Comparison of ENCODE assay signal across 22 mouse cellular contexts in the genomic region with DNA sequence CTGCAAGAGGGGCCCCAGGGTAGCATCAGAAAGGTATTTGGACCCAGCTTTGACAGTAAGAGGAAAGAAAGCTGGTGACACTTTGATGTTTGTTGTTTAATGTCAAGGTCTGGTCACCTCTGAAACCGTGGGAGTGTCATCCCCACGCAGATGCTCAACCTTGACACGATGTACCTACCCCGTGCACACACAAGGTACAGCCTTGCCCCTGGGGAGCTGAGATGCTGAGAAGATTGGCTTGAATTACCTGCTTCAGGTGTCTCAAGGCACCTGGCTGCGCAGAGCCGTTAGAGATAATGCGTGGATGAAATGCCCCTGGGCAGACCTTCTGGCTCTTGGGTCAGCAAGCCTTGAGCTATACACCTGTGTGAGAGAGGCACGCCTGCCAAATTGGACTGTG. TPM values are rescaled to one million over a fixed set of nuclear protein-coding genes. Genes with fewer than 3 reads are reported as not detected.
A peak's percentile ranks its signal among the peaks of the same experiment; 100 is the strongest.
DNase-seq lines count a peak whose midpoint lies in the region; ATAC-seq lines count a peak whose summit lies in the region.
"Had no signal": no experiment of that assay in that cellular context is flagged by ENCODE, and none has a peak within 500 bp of the region (broad histone marks: within the 10 kb centered on the region; RNA-seq: fewer than 3 reads in every experiment).

No protein-coding gene starts in this region.

- 74% methylated on average over 8 of the region's 8 CpGs for WGBS in liver, embryonic 13.5 days (ENCODE audit: insufficient replicate concordance)

- no peaks in the 10 kb centered on the region for H3K9me3 ChIP-seq in liver, embryonic 13.5 days (replicated peaks)
- H3K9me3 ChIP-seq: G1E had no signal

- no peaks in the 10 kb centered on the region for H3K27me3 ChIP-seq in liver, embryonic 13.5 days
- H3K27me3 ChIP-seq: CH12.LX, Patski had no signal

- DNase-seq in adrenal gland, adult (ENCODE audit: inconsistent age in 2 of 2, low spot score in 1 of 2): peak; percentile 41 to 55
- DNase-seq in adrenal gland, postnatal 25 days: no peak
- peak; percentile 61 for DNase-seq in heart, adult 11 months
- no peak for DNase-seq in heart, postnatal 10 days
- DNase-seq in liver, embryonic 13.5 days: no peak
- no peak for DNase-seq in liver
- DNase-seq in brain, adult 2 months (ENCODE audit: low read depth, low spot score): peak; percentile 35
- no peak for DNase-seq in urinary bladder, postnatal 10 days (ENCODE audit: low spot score)
- DNase-seq: adrenal gland, adult 2 months; adrenal gland, adult 8-10 months; adrenal gland, postnatal 10 days; adrenal gland, postnatal 14 days; adrenal gland, postnatal 36 days; B cell, adult 2 months; cerebellum, adult 11 months; cerebellum, adult 11-12 months; cerebellum, adult 8-10 months had no signal

- H3K27ac ChIP-seq in liver, embryonic 13.5 days: no peak overlapping the region

- intact Hi-C loops in heart, postnatal 10 days (cut with DNase I): no loop called here

- H3K36me3 ChIP-seq in liver, embryonic 13.5 days: no peaks in the 10 kb centered on the region

- 0 out of 2 replicates have a peak overlapping the region, but pooled peaks have one; percentile 2 for H3K9ac ChIP-seq in liver, embryonic 13.5 days

- H3K4me2 ChIP-seq in liver, embryonic 13.5 days: no peak overlapping the region

- H3K4me3 ChIP-seq in liver, embryonic 13.5 days (replicated peaks): no peak overlapping the region

- ATAC-seq in liver, embryonic 13.5 days (ENCODE audit: low read depth): no peak
- ATAC-seq: activated CD4-positive, CD25-positive, alpha-beta regulatory T cell, adult 4 months; CD4-positive, CD25-positive, alpha-beta regulatory T cell, adult 4 months; Patski had no signal

- peaks cover 9% of the 10 kb centered on the region for H3K4me1 ChIP-seq in liver, embryonic 13.5 days (replicated peaks)

RNA-seq across cellular contexts. Expression of gene Sufu, which starts 17.8 kb away (rescaled TPM):
- total RNA-seq in adrenal gland, postnatal 25 days (2021): 20.3 and 27.1 TPM in 2 replicates
- total RNA-seq in heart, postnatal 10 days (2021): 10 to 100 TPM; 18.0 to 18.7 TPM
- 6.3 and 8.2 TPM in 2 replicates for polyA plus RNA-seq in liver, embryonic 13.5 days (2015; fragmentation: Nextera tagmentation; extraction: Ambion mirVana)

RNA-seq across cellular contexts. Expression of gene Actr1a, which starts 18.9 kb away (rescaled TPM):
- total RNA-seq in adrenal gland, postnatal 25 days (2021): 107 and 113 TPM in 2 replicates
- 100 to 1,000 TPM; 122 to 124 TPM for total RNA-seq in heart, postnatal 10 days (2021)
- 56.1 and 61.2 TPM in 2 replicates for polyA plus RNA-seq in liver, embryonic 13.5 days (2015; fragmentation: Nextera tagmentation; extraction: Ambion mirVana)

Comparison
In these comparisons a context has a peak if more than half of its experiments do, and no peak if none do; other contexts are left out.
1. DNase-seq: peak in adrenal gland, adult (2 of 2), heart, adult 11 months (single experiment) and brain, adult 2 months (single experiment); none in adrenal gland, postnatal 25 days (single experiment), heart, postnatal 10 days (0 of 2), liver, embryonic 13.5 days (single experiment), liver (single experiment) and urinary bladder, postnatal 10 days (single experiment).